Mouse (Mus musculus) kidney, adult 2 months (tissue): ENCODE results near the gene Fosb.

ENCODE experiments used
- CTCF ChIP-seq: fragments of 200-500 bp; conservative IDR thresholded peaks from 2 replicates; pipeline ENCODE4 v1.5.1; 2011; ENCODE audit warnings: low read depth, mild to moderate bottlenecking, control low read depth, low read length, moderate library complexity, mixed read lengths; ENCODE audit not compliant: insufficient read depth, insufficient read length
- POLR2A ChIP-seq: fragments of 200-500 bp; IDR thresholded peaks from one replicate; pipeline ENCODE4 v1.6.1; 2011; ENCODE audit warnings: low read depth, low read length, control low read depth

- TF ChIP-seq POLR2A (no peak), CTCF (no peak)
These were observed 26.4 kb downstream of the Fosb start for GRCm38 (mm10) chr7:19283406-19283804.
